Mouse (Mus musculus) forebrain, embryonic 15.5 days (tissue): ENCODE data around the gene Sprr2a3. TPM values are rescaled to one million over a fixed set of nuclear protein-coding genes. Genes with fewer than 3 reads are reported as not detected.
"Not testable (repeated sequence)": the region's sequence is repeated elsewhere in the genome, so short reads cannot be mapped to it uniquely, and the experiment has no call there.

ENCODE experiments used
- ATAC-seq: fragments of 200-750 bp; cut with Nextera tagmentation; replicated peaks from 2 replicates; pipeline ENCODE4 v1.8.0; 2017; ENCODE audit warnings: mild to moderate bottlenecking, moderate TSS enrichment, moderate library complexity
- H3K27ac ChIP-seq: fragments of 300-500 bp; sonication (generic); replicated peaks from 2 replicates; pipeline ENCODE4 v1.5.1; 2015; ENCODE audit warnings: mild to moderate bottlenecking, inconsistent platforms
- H3K27me3 ChIP-seq: fragments of 300-500 bp; sonication (generic); 2 replicates; pipeline ENCODE4 v1.6.1; 2015; ENCODE audit warnings: inconsistent platforms
- H3K36me3 ChIP-seq: fragments of 300-500 bp; sonication (generic); 2 replicates; pipeline ENCODE4 v1.6.1; 2015; ENCODE audit warnings: mild to moderate bottlenecking, inconsistent platforms
- H3K4me1 ChIP-seq: fragments of 300-500 bp; sonication (generic); 2 replicates; pipeline ENCODE4 v1.6.1; 2015; ENCODE audit warnings: inconsistent platforms
- H3K4me2 ChIP-seq: fragments of 300-500 bp; sonication (generic); replicated peaks from 2 replicates; pipeline ENCODE4 v1.6.1; 2015; ENCODE audit warnings: mild to moderate bottlenecking, inconsistent platforms
- H3K4me3 ChIP-seq: fragments of 300-500 bp; sonication (generic); 2 replicates; pipeline ENCODE4 v1.5.1; 2015; ENCODE audit warnings: mild to moderate bottlenecking, inconsistent platforms
- H3K9ac ChIP-seq: fragments of 300-500 bp; sonication (generic); replicated peaks from 2 replicates; pipeline ENCODE4 v1.6.1; 2015; ENCODE audit warnings: mild to moderate bottlenecking, inconsistent platforms
- H3K9me3 ChIP-seq: fragments of 300-500 bp; sonication (generic); 2 replicates; pipeline ENCODE4 v1.6.1; 2016; ENCODE audit warnings: inconsistent platforms
- WGBS: fragments of 180-500 bp; shearing (Covaris S2); methylation state at CpG from one replicate; pipeline ENCODE4 v1.1.7; 2015; ENCODE audit warnings: mixed read lengths; 5-methylcytosine and 5-hydroxymethylcytosine counted together
- polyA plus RNA-seq: library from polyadenylated mRNA; unstranded; fragments of >200 nt; fragmentation: Nextera tagmentation; extraction: Ambion mirVana; gene quantifications from 2 replicates; pipeline ENCODE4 v1.2.1, GENCODE M21; 2015

Sprr2a3 gene
- polyA plus RNA-seq, 1 experiment from 2014 or later: not detected

DNA sequence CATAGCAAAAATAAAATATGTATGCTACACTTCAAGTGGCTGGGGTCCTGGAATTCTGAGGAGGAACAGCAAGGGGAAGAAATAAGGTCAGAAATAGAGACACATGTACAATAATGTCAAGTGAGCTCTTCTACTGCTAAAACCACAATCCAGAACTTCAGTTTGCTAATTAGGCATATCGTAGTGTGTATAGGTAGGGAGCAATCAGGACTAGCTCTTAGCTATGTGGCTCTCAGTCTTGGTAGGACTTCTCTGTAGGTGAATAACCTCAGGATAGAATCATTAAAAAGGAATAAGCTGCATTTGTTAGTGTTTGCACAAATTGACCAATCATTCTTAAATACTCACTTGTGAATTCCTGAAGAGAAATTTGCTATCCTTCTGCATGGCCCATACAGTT lies 11.2 kb upstream of the Sprr2a3 start:
- H3K27ac ChIP-seq, H3K27me3 ChIP-seq, H3K4me2 ChIP-seq, H3K36me3 ChIP-seq, ATAC-seq, H3K4me3 ChIP-seq, H3K9me3 ChIP-seq, H3K4me1 ChIP-seq, H3K9ac ChIP-seq: not testable (repeated sequence)
- WGBS: no CpG with 5 or more reads among the region's 1 CpGs

DNA sequence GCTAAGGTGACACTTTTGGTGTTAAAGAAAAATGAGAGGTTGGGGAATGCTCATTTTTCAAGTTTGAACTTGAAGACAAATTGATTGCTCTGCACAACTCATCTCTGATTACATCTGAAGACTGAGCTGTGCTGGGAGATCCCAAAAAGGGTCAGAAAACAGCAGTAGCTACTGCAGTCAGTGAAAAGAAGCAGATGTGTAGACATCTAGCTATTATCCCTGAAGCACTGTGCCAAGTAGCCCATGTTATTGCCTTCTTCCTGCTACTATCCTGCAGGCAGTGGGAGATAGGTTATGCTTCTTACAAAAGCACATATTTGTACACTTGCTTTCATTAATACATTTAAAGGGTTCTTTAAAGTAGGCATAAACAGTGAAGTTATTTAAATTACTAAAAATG lies 5.6 kb upstream of the Sprr2a3 start:
- H3K4me1 ChIP-seq, H3K4me3 ChIP-seq, H3K9ac ChIP-seq, H3K27me3 ChIP-seq, H3K27ac ChIP-seq, ATAC-seq, H3K4me2 ChIP-seq, H3K9me3 ChIP-seq, H3K36me3 ChIP-seq: not testable (repeated sequence)

DNA sequence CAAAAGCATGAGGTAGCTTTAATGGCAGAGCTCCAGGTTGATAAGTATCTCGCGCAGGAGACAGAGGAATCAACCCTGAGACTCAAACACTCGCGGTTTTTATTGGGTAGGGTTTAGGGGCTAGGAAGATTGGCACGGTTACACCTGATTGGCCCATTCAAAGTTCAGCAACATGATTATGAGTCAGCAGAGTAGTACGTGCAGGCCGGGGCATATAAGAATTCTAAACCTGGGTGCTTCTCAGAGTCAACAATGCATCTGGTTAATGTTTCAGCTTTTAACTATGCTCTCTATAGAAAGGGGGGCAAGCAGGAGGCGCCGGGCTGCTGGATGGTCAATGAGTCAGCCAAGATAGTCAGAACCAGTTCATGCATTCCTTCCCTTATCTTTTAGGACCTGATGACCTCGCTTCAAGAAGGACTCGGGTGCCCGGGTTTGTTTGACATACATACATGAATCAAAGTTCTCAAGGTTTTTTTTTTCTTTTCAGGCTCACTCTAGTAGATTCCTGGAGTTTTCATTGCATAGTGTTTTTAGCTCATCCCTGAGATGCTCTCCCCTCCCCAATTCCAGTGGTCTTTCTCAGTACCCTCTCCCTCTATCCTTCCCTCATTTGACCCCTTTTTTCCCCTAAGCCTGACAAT lies 4.1 kb upstream of the Sprr2a3 start:
- ATAC-seq, H3K27me3 ChIP-seq, H3K4me1 ChIP-seq, H3K9me3 ChIP-seq, H3K4me3 ChIP-seq, H3K27ac ChIP-seq, H3K36me3 ChIP-seq, H3K9ac ChIP-seq, H3K4me2 ChIP-seq: not testable (repeated sequence)
- WGBS: 93% methylated on average over 5 of the region's 12 CpGs

DNA sequence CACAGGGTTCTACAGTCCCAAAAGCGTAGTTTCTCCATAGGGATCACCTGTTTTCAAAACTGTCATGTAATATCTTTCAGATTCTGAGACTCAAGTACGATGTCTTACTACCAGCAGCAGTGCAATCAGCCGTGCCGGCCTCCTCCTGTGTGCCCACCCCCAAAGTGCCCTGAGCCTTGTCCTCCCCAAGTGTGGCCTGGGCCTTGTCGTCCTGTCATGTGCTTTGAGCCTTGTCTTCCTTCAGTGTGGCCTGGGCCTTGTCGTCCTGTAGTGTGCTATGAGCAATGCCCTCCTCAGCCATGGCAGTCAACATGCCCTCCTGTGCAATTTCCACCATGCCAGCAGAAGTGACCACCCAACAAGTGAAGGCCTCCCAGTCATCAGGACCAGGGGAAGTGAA lies 3.3 kb downstream of the Sprr2a3 start:
- not testable (repeated sequence) for H3K9me3 ChIP-seq, H3K4me1 ChIP-seq, ATAC-seq, H3K27ac ChIP-seq, H3K4me3 ChIP-seq, H3K9ac ChIP-seq, H3K4me2 ChIP-seq, H3K36me3 ChIP-seq, H3K27me3 ChIP-seq
- WGBS: 84% methylated on average over 4 of the region's 6 CpGs

DNA sequence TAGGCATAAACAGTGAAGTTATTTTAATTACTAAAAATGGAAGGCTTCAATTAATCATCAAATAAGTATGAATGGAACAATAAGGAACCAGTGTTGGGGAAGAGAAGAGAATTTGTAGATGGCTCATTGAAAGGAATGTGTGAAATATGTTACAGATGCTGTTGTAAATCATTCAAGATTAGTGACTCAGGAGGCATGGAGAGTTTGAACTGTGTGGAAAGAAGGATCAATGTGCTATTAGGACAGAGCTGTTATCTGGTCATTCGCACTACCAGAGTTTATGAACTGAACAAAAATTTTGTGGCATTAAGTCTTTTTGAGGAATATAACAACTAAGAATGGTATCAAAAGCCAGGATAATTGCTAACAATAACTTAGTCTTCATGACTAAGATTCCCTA lies 22.2 kb downstream of the Sprr2a3 start:
- H3K36me3 ChIP-seq: no peaks in the 10 kb centered on the region
- H3K27ac ChIP-seq: no peak overlapping the region
- no peak overlapping the region for H3K4me2 ChIP-seq
- H3K4me1 ChIP-seq: no peaks in the 10 kb centered on the region
- 87% methylated on average over 1 of the region's 1 CpGs for WGBS
- no peak overlapping the region for H3K9ac ChIP-seq
- no peak overlapping the region for H3K4me3 ChIP-seq
- H3K27me3 ChIP-seq: no peaks in the 10 kb centered on the region
- no peak for ATAC-seq
- no peaks in the 10 kb centered on the region for H3K9me3 ChIP-seq

DNA sequence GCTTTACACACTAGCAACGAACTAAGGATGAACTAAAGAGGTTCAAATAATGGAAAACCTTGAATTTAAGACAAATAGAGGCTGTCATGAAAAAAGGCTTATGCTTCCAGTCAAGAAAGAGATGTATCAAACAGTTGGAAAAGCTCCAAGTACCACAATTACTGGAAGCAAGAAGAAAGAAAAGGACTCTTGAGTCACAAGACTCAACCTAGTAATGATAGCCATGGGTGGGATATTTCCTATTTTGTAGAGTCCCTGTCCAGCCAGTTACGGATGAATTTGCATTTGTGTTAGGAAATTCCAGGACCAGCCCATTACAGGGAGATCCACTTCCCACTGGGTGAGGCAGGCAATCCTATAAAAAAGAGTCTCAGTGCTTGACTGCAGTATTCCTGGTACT lies 31.1 kb downstream of the Sprr2a3 start, which contains the start of gene Sprr2b:
Gene Sprr2b, plus strand, starts transcription at position 301 of the 400 bp plus-strand sequence.
- Histone ChIP-seq H3K27ac (no peak within 1 kb of the TSS), H3K9ac (no peak within 1 kb of the TSS), H3K27me3 (no peaks in the 10 kb centered on the region), H3K4me3 (no peak within 1 kb of the TSS), H3K36me3 (no peaks in the 10 kb centered on the region), H3K4me2 (no peak within 1 kb of the TSS), H3K4me1 (no peaks in the 10 kb centered on the region), H3K9me3 (no peaks in the 10 kb centered on the region)
- 57% methylated on average over 2 of the region's 2 CpGs for whole genome bisulfite sequencing
- ATAC-seq: no peak

DNA sequence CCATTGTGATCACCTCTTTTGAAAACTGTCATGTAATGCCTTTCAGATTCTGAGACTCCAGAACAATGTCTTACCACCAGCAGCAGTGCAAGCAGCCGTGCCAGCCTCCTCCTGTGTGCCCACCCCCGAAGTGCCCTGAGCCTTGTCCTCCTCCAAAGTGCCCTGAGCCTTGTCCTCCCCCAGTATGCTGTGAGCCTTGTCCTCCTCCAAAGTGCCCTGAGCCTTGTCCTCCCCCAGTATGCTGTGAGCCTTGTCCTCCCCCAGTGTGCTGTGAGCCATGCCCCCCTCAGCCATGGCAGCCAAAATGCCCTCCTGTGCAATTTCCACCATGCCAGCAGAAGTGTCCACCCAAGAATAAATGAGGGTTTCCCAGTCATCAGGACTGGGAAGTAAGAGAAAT lies 32.2 kb downstream of the Sprr2a3 start:
- Histone ChIP-seq H3K36me3 (no peaks in the 10 kb centered on the region), H3K27ac (no peak overlapping the region), H3K27me3 (no peaks in the 10 kb centered on the region), H3K9me3 (no peaks in the 10 kb centered on the region), H3K4me2 (no peak overlapping the region), H3K4me3 (no peak overlapping the region), H3K9ac (no peak overlapping the region), H3K4me1 (no peaks in the 10 kb centered on the region)
- 57% methylated on average over 2 of the region's 2 CpGs for WGBS
- no peak for ATAC-seq

DNA sequence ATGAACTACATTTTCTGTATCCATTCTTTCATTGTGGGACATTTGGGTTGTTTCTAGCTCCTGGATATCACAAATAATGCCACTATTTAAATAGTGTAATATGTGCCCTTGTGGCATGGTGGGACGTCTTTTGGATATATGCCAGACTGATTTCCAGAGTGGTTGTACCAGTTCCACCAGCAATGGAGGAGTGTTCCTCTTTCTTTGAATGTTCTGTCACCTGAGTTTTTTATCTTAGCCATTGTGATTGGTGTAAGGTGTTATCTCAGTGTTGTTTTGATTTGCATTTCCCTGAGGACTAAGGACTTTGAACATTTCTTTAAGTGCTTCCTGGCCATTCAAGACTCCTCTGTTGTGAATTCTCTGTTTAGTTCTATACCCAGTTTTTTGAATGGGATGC lies 51.1 kb downstream of the Sprr2a3 start:
- Histone ChIP-seq H3K9me3 (no peaks in the 10 kb centered on the region), H3K4me2 (no peak overlapping the region), H3K4me3 (no peak overlapping the region), H3K9ac (no peak overlapping the region), H3K27ac (no peak overlapping the region), H3K4me1 (no peaks in the 10 kb centered on the region), H3K27me3 (no peaks in the 10 kb centered on the region), H3K36me3 (no peaks in the 10 kb centered on the region)
- ATAC-seq: no peak
- WGBS: 83% methylated on average over 1 of the region's 1 CpGs

DNA sequence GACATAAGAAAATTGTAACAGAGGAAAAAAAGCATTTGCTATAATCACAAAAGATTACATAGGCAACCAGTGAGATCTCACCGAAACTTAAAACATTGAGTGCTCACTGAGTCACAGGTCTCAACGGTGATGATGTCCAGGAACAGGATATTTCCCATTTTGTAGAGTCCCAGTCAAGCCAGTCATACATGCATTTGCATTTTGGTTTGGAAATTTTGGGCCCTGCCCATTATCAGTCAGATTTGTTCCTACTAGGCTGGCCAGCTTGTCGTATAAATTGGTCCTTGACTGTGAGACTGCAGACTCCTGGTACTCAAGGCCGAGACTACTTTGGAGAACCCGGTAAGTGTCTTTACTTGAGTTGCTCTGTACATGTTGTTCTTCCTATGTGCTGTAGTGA lies 53.6 kb downstream of the Sprr2a3 start, which contains the start of gene Sprr2d:
Gene Sprr2d, plus strand, starts transcription at position 301 of the 400 bp plus-strand sequence.
- Histone ChIP-seq H3K36me3 (no peaks in the 10 kb centered on the region), H3K4me3 (no peak within 1 kb of the TSS), H3K27me3 (no peaks in the 10 kb centered on the region), H3K27ac (no peak within 1 kb of the TSS), H3K9me3 (no peaks in the 10 kb centered on the region), H3K4me1 (no peaks in the 10 kb centered on the region), H3K4me2 (no peak within 1 kb of the TSS), H3K9ac (no peak within 1 kb of the TSS)
- no peak for ATAC-seq
- WGBS: 90% methylated on average over 5 of the region's 5 CpGs

Other genes starting within 250 kb of the Sprr2a3 start
- 3.1 and 3.5 TPM in 2 replicates for gene Lor, start 202.3 kb upstream of the Sprr2a3 start, polyA plus RNA-seq
- gene Prr9, start 161.5 kb upstream of the Sprr2a3 start, polyA plus RNA-seq: not detected in 2 replicates
- gene Lelp1, start 142.7 kb upstream of the Sprr2a3 start, polyA plus RNA-seq: not detected in 2 replicates
- not detected in 2 replicates for gene Sprr2a1, start 69.6 kb upstream of the Sprr2a3 start, polyA plus RNA-seq
- gene Sprr2a2, start 69.5 kb upstream of the Sprr2a3 start, polyA plus RNA-seq: not detected in 2 replicates
- not detected in 2 replicates for gene Sprr2b, start 31.2 kb downstream of the Sprr2a3 start, polyA plus RNA-seq
- not detected in 2 replicates for gene Sprr2d, start 53.7 kb downstream of the Sprr2a3 start, polyA plus RNA-seq
- not detected in 2 replicates for gene Sprr2e, start 66.7 kb downstream of the Sprr2a3 start, polyA plus RNA-seq
- gene Sprr2f, start 79.8 kb downstream of the Sprr2a3 start, polyA plus RNA-seq: not detected in 2 replicates
- not detected in 2 replicates for gene Sprr2h, start 100.3 kb downstream of the Sprr2a3 start, polyA plus RNA-seq
- not detected in 2 replicates for gene Sprr2i, start 122.6 kb downstream of the Sprr2a3 start, polyA plus RNA-seq
- gene Sprr2j-ps, start 132.7 kb downstream of the Sprr2a3 start, polyA plus RNA-seq: not detected in 2 replicates
- gene Gm9774, start 144.0 kb downstream of the Sprr2a3 start, polyA plus RNA-seq: 6.7 and 7.1 TPM in 2 replicates
- not detected in 2 replicates for gene Sprr2k, start 147.2 kb downstream of the Sprr2a3 start, polyA plus RNA-seq
- gene Sprr1b, start 153.4 kb downstream of the Sprr2a3 start, polyA plus RNA-seq: not detected in 2 replicates
- not detected in 2 replicates for gene Sprr3, start 173.3 kb downstream of the Sprr2a3 start, polyA plus RNA-seq
- gene Sprr1a, start 200.5 kb downstream of the Sprr2a3 start, polyA plus RNA-seq: not detected in 2 replicates
- gene Sprr4, start 215.1 kb downstream of the Sprr2a3 start, polyA plus RNA-seq: not detected in 2 replicates
- not detected in 2 replicates for gene 2310046K23Rik, start 249.1 kb downstream of the Sprr2a3 start, polyA plus RNA-seq